Mouse (Mus musculus) colon, adult 2 months (tissue): ENCODE measurements around the gene Serpina3g. TPM values are rescaled to one million over a fixed set of nuclear protein-coding genes. Genes with fewer than 3 reads are reported as not detected.

Source experiments
- polyA plus RNA-seq: library from polyadenylated mRNA; depleted of rRNA; stranded (reverse); fragments of >200 nt; gene quantifications from 2 replicates; pipeline ENCODE4 v1.2.3, GENCODE M21; 2012; rRNA removed

Gene Serpina3g
- polyA plus RNA-seq = 3.3 and 4.2 TPM in 2 replicates

GRCm38 (mm10) chr12:104235915-104236314 lies at the start of gene Serpina3g:
Serpina3g (plus strand) TSS chr12:104236245.

GRCm38 (mm10) chr12:104214445-104214753 lies 21.6 kb upstream of the Serpina3g start, which contains the start of gene Serpina3f:
Serpina3f (plus strand) TSS chr12:104214544.

GRCm38 (mm10) chr12:104262863-104263262 lies 26.8 kb downstream of the Serpina3g start, which contains the start of gene Serpina3i:
Serpina3i (plus strand) TSS chr12:104263122.

Other genes with a start within 250 kb of the Serpina3g start
- gene Serpina11, start 246.3 kb upstream of the Serpina3g start, polyA plus RNA-seq = 0.09 TPM in 1 of 2 replicates, not detected in the other
- gene Serpina9, start 222.5 kb upstream of the Serpina3g start, polyA plus RNA-seq = 0.81 and 1.5 TPM in 2 replicates
- not detected in 2 replicates for gene Serpina12, start 191.8 kb upstream of the Serpina3g start, polyA plus RNA-seq
- gene Serpina5, start 135.1 kb upstream of the Serpina3g start, polyA plus RNA-seq = not detected in 2 replicates
- not detected in 2 replicates for gene Serpina3a, start 123.5 kb upstream of the Serpina3g start, polyA plus RNA-seq
- not detected in 2 replicates for gene Serpina3b, start 108.2 kb upstream of the Serpina3g start, polyA plus RNA-seq
- gene Serpina3c, start 82.4 kb upstream of the Serpina3g start, polyA plus RNA-seq = 0.60 and 0.78 TPM in 2 replicates
- gene Serpina3f, start 21.7 kb upstream of the Serpina3g start, polyA plus RNA-seq = 0.10 and 0.16 TPM in 2 replicates
- 0.05 and 0.07 TPM in 2 replicates for gene Serpina3i, start 26.9 kb downstream of the Serpina3g start, polyA plus RNA-seq
- not detected in 2 replicates for gene Serpina3j, start 78.3 kb downstream of the Serpina3g start, polyA plus RNA-seq
- 0.07 TPM in 1 of 2 replicates, not detected in the other for gene Serpina3k, start 102.2 kb downstream of the Serpina3g start, polyA plus RNA-seq
- 0.13 TPM in 1 of 2 replicates, not detected in the other for gene Serpina3m, start 102.2 kb downstream of the Serpina3g start, polyA plus RNA-seq
- 20.8 and 24.4 TPM in 2 replicates for gene Serpina3n, start 170.5 kb downstream of the Serpina3g start, polyA plus RNA-seq
- gene Gsc, start 237.1 kb downstream of the Serpina3g start, polyA plus RNA-seq = not detected in 2 replicates